Mouse (Mus musculus) heart, embryonic 11.5 days (tissue): ENCODE measurements around the gene Klf5. TPM values are rescaled to one million over a fixed set of nuclear protein-coding genes. Genes with fewer than 3 reads are reported as not detected.

Experiments
- ATAC-seq: fragments of 200-750 bp; cut with Nextera tagmentation; replicated peaks from 2 replicates; pipeline ENCODE4 v1.8.0; 2017; ENCODE audit warnings: moderate library complexity; ENCODE audit not compliant: insufficient number of reproducible peaks, low FRiP score, low TSS enrichment
- H3K27ac ChIP-seq: fragments of 300-500 bp; sonication (generic); 2 replicates; pipeline ENCODE4 v1.5.1; 2014; ENCODE audit warnings: mild to moderate bottlenecking, low read depth, low read length
- H3K27me3 ChIP-seq: fragments of 300-500 bp; sonication (generic); 2 replicates; pipeline ENCODE4 v1.6.1; 2014; ENCODE audit warnings: mild to moderate bottlenecking, low read length, mixed read lengths; ENCODE audit not compliant: control insufficient read depth, insufficient read depth
- H3K36me3 ChIP-seq: fragments of 300-500 bp; sonication (generic); 2 replicates; pipeline ENCODE4 v1.6.1; 2014; ENCODE audit warnings: mild to moderate bottlenecking, low read length, moderate library complexity, mixed read lengths; ENCODE audit not compliant: control insufficient read depth, insufficient read depth
- H3K4me1 ChIP-seq: fragments of 300-500 bp; sonication (generic); 2 replicates; pipeline ENCODE4 v1.6.1; 2014; ENCODE audit warnings: low read length; ENCODE audit not compliant: control insufficient read depth, insufficient read depth
- H3K4me2 ChIP-seq: fragments of 300-500 bp; sonication (generic); 2 replicates; pipeline ENCODE4 v1.6.1; 2014; ENCODE audit warnings: mild to moderate bottlenecking, moderate library complexity
- H3K4me3 ChIP-seq: fragments of 300-500 bp; sonication (generic); 2 replicates; pipeline ENCODE4 v1.5.1; 2014; ENCODE audit warnings: low read depth, low read length
- H3K9ac ChIP-seq: fragments of 300-500 bp; sonication (generic); 2 replicates; pipeline ENCODE4 v1.6.1; 2014; ENCODE audit warnings: mild to moderate bottlenecking, low read depth, low read length, moderate library complexity
- H3K9me3 ChIP-seq: fragments of 300-500 bp; sonication (generic); replicated peaks from 2 replicates; pipeline ENCODE4 v1.6.1; 2016; ENCODE audit warnings: low read length; ENCODE audit not compliant: control insufficient read depth
- WGBS: fragments of 180-500 bp; shearing (Covaris S2); extraction: QIAGEN DNeasy Blood & Tissue Kit; methylation state at CpG from one replicate; pipeline ENCODE4 v1.1.7; 2014; ENCODE audit not compliant: insufficient replicate concordance; 5-methylcytosine and 5-hydroxymethylcytosine counted together
- polyA plus RNA-seq: library from polyadenylated mRNA; unstranded; fragments of >200 nt; fragmentation: Nextera tagmentation; extraction: Ambion mirVana; gene quantifications from 2 replicates; pipeline ENCODE4 v1.2.1, GENCODE M21; 2014

The Klf5 gene
- polyA plus RNA-seq, 1 experiment from 2014 or later, result 2.6 TPM

DNA sequence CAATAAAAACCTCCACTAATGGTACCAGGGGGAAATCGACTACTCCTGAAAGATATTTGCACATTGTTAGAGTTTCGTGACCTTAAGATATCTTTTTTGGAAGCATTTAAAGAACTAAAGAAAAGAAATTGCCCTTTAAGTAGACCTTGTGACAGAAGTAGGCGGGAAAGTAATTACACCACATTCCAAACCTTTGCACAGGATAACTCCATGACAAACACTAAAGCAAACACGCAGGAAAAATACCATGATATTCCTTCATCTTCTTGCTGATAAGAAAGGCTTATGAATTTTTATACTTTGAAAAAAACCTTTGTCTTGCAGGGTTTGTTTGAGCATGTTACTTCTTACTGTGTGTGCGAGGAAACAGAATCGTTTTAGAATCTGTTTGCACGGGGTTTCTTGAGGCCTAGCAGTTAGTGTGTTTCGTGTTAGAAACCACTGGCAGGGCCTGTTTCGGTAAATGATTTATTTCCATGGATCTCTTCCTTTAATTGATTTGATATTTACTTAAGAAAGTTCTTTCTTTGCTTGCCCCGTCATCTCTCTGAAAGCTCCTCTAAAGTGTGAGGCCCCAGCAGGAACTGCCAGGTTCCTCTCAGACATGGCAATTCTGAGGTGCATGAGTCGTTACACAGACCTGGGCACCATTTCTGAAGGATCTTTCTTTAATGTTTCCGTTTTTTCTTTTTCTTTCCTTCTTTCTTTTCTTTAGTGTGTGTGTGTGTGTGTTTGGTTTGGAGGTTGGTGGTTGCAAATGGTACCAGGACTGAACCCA lies 65.7 kb downstream of the Klf5 start:
- H3K9me3 ChIP-seq, result no peaks in the 10 kb centered on the region
- no peak overlapping the region for H3K9ac ChIP-seq
- no peaks in the 10 kb centered on the region for H3K27me3 ChIP-seq
- no peak overlapping the region for H3K4me2 ChIP-seq
- H3K27ac ChIP-seq, result no peak overlapping the region
- H3K4me3 ChIP-seq, result no peak overlapping the region
- WGBS, result 75% methylated on average over 12 of the region's 12 CpGs
- ATAC-seq, result no peak
- H3K36me3 ChIP-seq, result no peaks in the 10 kb centered on the region
- peaks cover 8% of the 10 kb centered on the region; the same call in 1 of the 2 replicates for H3K4me1 ChIP-seq

Other genes starting within 250 kb of the Klf5 start
- gene Pibf1, start 199.3 kb upstream of the Klf5 start, polyA plus RNA-seq, result 15.8 and 16.7 TPM in 2 replicates
- gene Dis3, start 198.9 kb upstream of the Klf5 start, polyA plus RNA-seq, result 27.3 and 31.9 TPM in 2 replicates